22 mouse cellular contexts compared by ENCODE assay signal in the genomic region with DNA sequence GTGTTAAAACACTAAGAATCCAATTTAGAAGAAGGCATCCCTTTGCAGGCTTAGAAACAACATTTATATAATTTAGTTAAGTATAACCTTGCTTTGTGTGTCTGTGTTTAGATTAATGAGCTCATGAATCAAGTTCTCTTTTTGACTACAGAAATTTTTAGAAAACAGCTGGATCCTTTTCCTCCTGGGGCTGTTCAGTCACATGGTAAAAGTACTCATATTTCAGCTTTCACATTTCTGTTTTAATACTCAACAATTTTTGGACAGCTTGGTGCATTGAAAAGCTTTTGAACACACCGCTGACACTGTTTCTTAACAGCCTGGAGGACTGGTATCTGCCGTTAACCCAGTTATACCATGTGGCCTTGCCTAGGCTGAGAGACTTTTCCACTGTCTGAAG. TPM values are rescaled to one million over a fixed set of nuclear protein-coding genes. Genes with fewer than 3 reads are reported as not detected.
DNase-seq lines count a peak whose midpoint lies in the region; ATAC-seq and TF ChIP-seq lines count a peak whose summit lies in the region.
"Had no signal": no experiment of that assay in that cellular context is flagged by ENCODE, and none has a peak within 500 bp of the region (broad histone marks: within the 10 kb centered on the region; RNA-seq: fewer than 3 reads in every experiment).

No protein-coding gene starts in this region.

- H3K27me3 ChIP-seq in limb, embryonic 11.5 days (ENCODE audit: control insufficient read depth, insufficient read depth, low read length) = no peaks in the 10 kb centered on the region
- H3K27me3 ChIP-seq in limb, embryonic 10.5 days (ENCODE audit: low read depth, poor library complexity, severe bottlenecking) = no peaks in the 10 kb centered on the region
- H3K27me3 ChIP-seq in embryonic facial prominence, embryonic 14.5 days (replicated peaks; ENCODE audit: control insufficient read depth, insufficient read depth, low read length) = no peaks in the 10 kb centered on the region
- H3K27me3 ChIP-seq in limb, embryonic 14.5 days (ENCODE audit: control insufficient read depth, insufficient read depth, low read length) = no peaks in the 10 kb centered on the region
- no peaks in the 10 kb centered on the region for H3K27me3 ChIP-seq in cerebellum, adult 2 months (ENCODE audit: control insufficient read depth, insufficient read depth, low read length)
- H3K27me3 ChIP-seq: embryonic facial prominence, embryonic 15.5 days; forebrain, embryonic 15.5 days; hindbrain, embryonic 12.5 days had no signal

- H3K36me3 ChIP-seq in limb, embryonic 11.5 days (ENCODE audit: control insufficient read depth, insufficient read depth, low read length) = no peaks in the 10 kb centered on the region
- H3K36me3 ChIP-seq in limb, embryonic 10.5 days = no peaks in the 10 kb centered on the region
- no peaks in the 10 kb centered on the region for H3K36me3 ChIP-seq in embryonic facial prominence, embryonic 14.5 days (ENCODE audit: control insufficient read depth, insufficient read depth, low read length)
- H3K36me3 ChIP-seq in limb, embryonic 14.5 days (ENCODE audit: control insufficient read depth, insufficient read depth, low read length) = no peaks in the 10 kb centered on the region
- H3K36me3 ChIP-seq: embryonic facial prominence, embryonic 15.5 days; forebrain, embryonic 15.5 days; G1E; heart, embryonic 10.5 days; hindbrain, embryonic 12.5 days had no signal

- no peaks in the 10 kb centered on the region for H3K9me3 ChIP-seq in limb, embryonic 11.5 days (ENCODE audit: control insufficient read depth, low read length)
- no peaks in the 10 kb centered on the region for H3K9me3 ChIP-seq in limb, embryonic 10.5 days (replicated peaks)
- no peaks in the 10 kb centered on the region for H3K9me3 ChIP-seq in embryonic facial prominence, embryonic 14.5 days (ENCODE audit: control insufficient read depth, low read length)
- no peaks in the 10 kb centered on the region for H3K9me3 ChIP-seq in limb, embryonic 14.5 days (ENCODE audit: control insufficient read depth, low read length)
- H3K9me3 ChIP-seq: embryonic facial prominence, embryonic 15.5 days; forebrain, embryonic 15.5 days; G1E; heart, embryonic 10.5 days; hindbrain, embryonic 12.5 days had no signal

- TF ChIP-seq POLR2A in limb, embryonic 14.5 days (IDR thresholded peaks at IDR 0.05; ENCODE audit: borderline replicate concordance, extremely low read depth, insufficient read depth, insufficient read length) = no peak
- TF ChIP-seq POLR2A in cerebellum, adult 2 months (IDR thresholded peaks at IDR 0.05; ENCODE audit: borderline replicate concordance, insufficient read depth, low read length) = no peak

- no peak overlapping the region for H3K27ac ChIP-seq in limb, embryonic 11.5 days (replicated peaks; ENCODE audit: low read depth, low read length)
- no peak overlapping the region for H3K27ac ChIP-seq in limb, embryonic 10.5 days
- no peak overlapping the region for H3K27ac ChIP-seq in embryonic facial prominence, embryonic 14.5 days (replicated peaks; ENCODE audit: low read depth, low read length)
- no peak overlapping the region for H3K27ac ChIP-seq in limb, embryonic 14.5 days (replicated peaks; ENCODE audit: low read depth, low read length)
- H3K27ac ChIP-seq in cerebellum, adult 2 months (ENCODE audit: insufficient read depth, low read length) = no peak overlapping the region
- H3K27ac ChIP-seq: embryonic facial prominence, embryonic 15.5 days; forebrain, embryonic 15.5 days; heart, embryonic 10.5 days; hindbrain, embryonic 12.5 days had no signal

- H3K9ac ChIP-seq in limb, embryonic 11.5 days (ENCODE audit: low read length) = no peak overlapping the region
- H3K9ac ChIP-seq in embryonic facial prominence, embryonic 14.5 days (ENCODE audit: low read depth, low read length) = no peak overlapping the region
- no peak overlapping the region for H3K9ac ChIP-seq in limb, embryonic 14.5 days (ENCODE audit: low read depth, low read length, severe bottlenecking)
- H3K9ac ChIP-seq: embryonic facial prominence, embryonic 15.5 days; forebrain, embryonic 15.5 days; hindbrain, embryonic 12.5 days had no signal

- TF ChIP-seq CTCF in cerebellum, adult 2 months (IDR thresholded peaks at IDR 0.05; ENCODE audit: borderline replicate concordance, insufficient read depth, low read depth, low read length) = no peak

- peak; percentile 35; the same call in 1 of the 2 replicates for ATAC-seq in limb, embryonic 11.5 days (ENCODE audit: insufficient number of reproducible peaks, low FRiP score, low TSS enrichment, low read depth)
- no peak for ATAC-seq in embryonic facial prominence, embryonic 14.5 days (ENCODE audit: low read depth)
- peak; percentile 60 for ATAC-seq in limb, embryonic 14.5 days (ENCODE audit: low FRiP score, low read depth)
- ATAC-seq: CD4-positive, CD25-positive, alpha-beta regulatory T cell, adult 4 months; forebrain, embryonic 15.5 days; hindbrain, embryonic 16.5 days; inflammation-experienced regulatory T-cells, adult 6 months had no signal

- H3K4me3 ChIP-seq in limb, embryonic 11.5 days (ENCODE audit: low read depth, low read length) = no peak overlapping the region
- H3K4me3 ChIP-seq in limb, embryonic 10.5 days = no peak overlapping the region
- no peak overlapping the region for H3K4me3 ChIP-seq in embryonic facial prominence, embryonic 14.5 days (ENCODE audit: low read depth, low read length)
- no peak overlapping the region for H3K4me3 ChIP-seq in limb, embryonic 14.5 days (replicated peaks; ENCODE audit: low read length)
- H3K4me3 ChIP-seq in cerebellum, adult 2 months (replicated peaks; ENCODE audit: insufficient read depth, low read depth, low read length) = no peak overlapping the region
- H3K4me3 ChIP-seq: embryonic facial prominence, embryonic 15.5 days; forebrain, embryonic 15.5 days; heart, embryonic 10.5 days; hindbrain, embryonic 12.5 days had no signal

- DNase-seq in limb, embryonic 11.5 days (ENCODE audit: low spot score) = no peak
- DNase-seq in limb, embryonic 10.5 days (ENCODE audit: low spot score) = no peak
- peak; percentile 23 for DNase-seq in embryonic facial prominence, embryonic 14.5 days (ENCODE audit: low spot score)
- DNase-seq in limb, embryonic 14.5 days (ENCODE audit: low spot score) = peak; percentile 18
- no peak for DNase-seq in cerebellum, adult 8-10 months
- DNase-seq in cerebellum, adult 2 months = no peak
- DNase-seq: adrenal gland, postnatal 14 days; cerebellum, adult 18-20 months; cerebellum, postnatal 14 days; embryo, embryonic 11 days; gastrocnemius, postnatal 36 days; heart, adult 11 months; heart, postnatal 10 days; heart, postnatal 4 days had no signal

- H3K4me2 ChIP-seq in limb, embryonic 11.5 days (ENCODE audit: low read depth, severe bottlenecking) = no peak overlapping the region
- H3K4me2 ChIP-seq in embryonic facial prominence, embryonic 14.5 days (ENCODE audit: low read depth, low read length) = no peak overlapping the region
- H3K4me2 ChIP-seq in limb, embryonic 14.5 days (replicated peaks; ENCODE audit: low read depth, low read length, severe bottlenecking) = no peak overlapping the region
- H3K4me2 ChIP-seq: embryonic facial prominence, embryonic 15.5 days; forebrain, embryonic 15.5 days; hindbrain, embryonic 12.5 days had no signal

- 75% methylated on average over 2 of the region's 2 CpGs for WGBS in limb, embryonic 11.5 days
- WGBS in limb, embryonic 10.5 days = 88% methylated on average over 2 of the region's 2 CpGs
- 40% methylated on average over 2 of the region's 2 CpGs for WGBS in embryonic facial prominence, embryonic 14.5 days
- 37% methylated on average over 2 of the region's 2 CpGs for whole genome bisulfite sequencing in limb, embryonic 14.5 days
- 78% methylated on average over 2 of the region's 2 CpGs for WGBS in cerebellum, adult 2 months

- H3K4me1 ChIP-seq in limb, embryonic 11.5 days (ENCODE audit: control insufficient read depth, insufficient read depth, low read length) = no peaks in the 10 kb centered on the region
- no peaks in the 10 kb centered on the region for H3K4me1 ChIP-seq in limb, embryonic 10.5 days
- H3K4me1 ChIP-seq in embryonic facial prominence, embryonic 14.5 days (ENCODE audit: control insufficient read depth, insufficient read depth, low read length) = no peaks in the 10 kb centered on the region
- peaks cover 3% of the 10 kb centered on the region for H3K4me1 ChIP-seq in limb, embryonic 14.5 days (ENCODE audit: control insufficient read depth, insufficient read depth, low read length)
- H3K4me1 ChIP-seq in cerebellum, adult 2 months (ENCODE audit: control insufficient read depth, insufficient read depth, low read length) = no peaks in the 10 kb centered on the region
- H3K4me1 ChIP-seq: embryonic facial prominence, embryonic 15.5 days; forebrain, embryonic 15.5 days; heart, embryonic 10.5 days; hindbrain, embryonic 12.5 days had no signal

RNA-seq across cellular contexts. Expression of a gene that starts 22.9 kb away (rescaled TPM):
- polyA plus RNA-seq in limb, embryonic 11.5 days (2014; fragmentation: Nextera tagmentation; extraction: Ambion mirVana) = 4.5 and 4.7 TPM in 2 replicates
- polyA plus RNA-seq in limb, embryonic 10.5 days (2016; fragmentation: Nextera tagmentation; extraction: Ambion mirVana) = 2.7 and 2.9 TPM in 2 replicates
- 3.2 and 4.5 TPM in 2 replicates for polyA plus RNA-seq in embryonic facial prominence, embryonic 14.5 days (2014; fragmentation: Nextera tagmentation; extraction: Ambion mirVana)
- polyA plus RNA-seq in limb, embryonic 14.5 days (2012; rRNA removed) = 5.2 and 5.8 TPM in 2 replicates
- polyA plus RNA-seq in limb, embryonic 14.5 days (2014; fragmentation: Nextera tagmentation; extraction: Ambion mirVana) = 1.6 and 3.5 TPM in 2 replicates
- polyA plus RNA-seq in cerebellum, adult 2 months (2012; rRNA removed) = 20.3 and 22.3 TPM in 2 replicates
- polyA plus RNA-seq: CD4-positive, CD25-positive, alpha-beta regulatory T cell, adult 4 months; inflammation-experienced regulatory T-cells, adult 6 months had no signal

Comparison
In these comparisons a context has a peak if more than half of its experiments do, and no peak if none do; other contexts are left out.
1. DNase-seq: peak in embryonic facial prominence, embryonic 14.5 days (single experiment) and limb, embryonic 14.5 days (single experiment); none in limb, embryonic 11.5 days (single experiment), limb, embryonic 10.5 days (single experiment), cerebellum, adult 8-10 months (single experiment) and cerebellum, adult 2 months (0 of 2).